Mouse (Mus musculus) heart, adult 11 months (tissue): ENCODE measurements around the gene Gm43191.
"Not testable (repeated sequence)": the region's sequence is repeated elsewhere in the genome, so short reads cannot be mapped to it uniquely, and the experiment has no call there.

Source experiments
- DNase-seq: peaks from one replicate; pipeline ENCODE4 v3.0.0; 2022

The Gm43191 gene

DNA sequence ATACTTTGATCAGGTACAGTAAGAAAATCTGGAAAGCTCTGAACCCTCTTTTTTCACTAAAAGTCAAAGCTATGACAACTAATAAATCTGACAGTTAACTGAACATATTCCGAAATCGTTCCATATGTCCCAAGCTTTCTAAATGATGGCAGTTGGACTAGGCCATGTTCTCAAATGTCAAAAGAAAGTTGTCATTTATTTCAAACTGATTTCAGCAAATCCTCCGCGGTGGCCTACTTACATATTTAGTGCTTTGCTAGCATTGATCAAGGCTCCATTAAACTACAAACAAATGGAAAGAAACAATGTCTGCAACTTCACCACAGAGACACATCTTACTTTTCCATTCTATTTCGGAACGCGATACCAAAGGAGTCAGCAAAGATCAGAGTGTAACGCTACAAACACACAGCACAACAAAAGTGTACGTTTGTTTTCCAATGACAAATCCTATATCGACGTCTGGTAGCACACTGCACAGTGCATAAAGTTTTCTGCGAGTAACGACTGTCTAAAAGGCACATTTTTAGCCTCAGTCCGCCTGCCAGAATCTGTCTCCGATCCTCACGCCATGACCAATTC is 19.7 kb downstream of the Gm43191 start:
- no peak for DNase-seq

GRCm38 (mm10) chr3:116659856-116660430 is 21.1 kb downstream of the Gm43191 start:
- peak; percentile 33 for DNase-seq

GRCm38 (mm10) chr3:116658928-116659565 is 22.0 kb downstream of the Gm43191 start:
- DNase-seq, result peak; percentile 45

GRCm38 (mm10) chr3:116656184-116656965 is 24.7 kb downstream of the Gm43191 start:
- peak; percentile 66 for DNase-seq

GRCm38 (mm10) chr3:116654051-116654450 is 27.0 kb downstream of the Gm43191 start:
- DNase-seq, result not testable (repeated sequence)

DNA sequence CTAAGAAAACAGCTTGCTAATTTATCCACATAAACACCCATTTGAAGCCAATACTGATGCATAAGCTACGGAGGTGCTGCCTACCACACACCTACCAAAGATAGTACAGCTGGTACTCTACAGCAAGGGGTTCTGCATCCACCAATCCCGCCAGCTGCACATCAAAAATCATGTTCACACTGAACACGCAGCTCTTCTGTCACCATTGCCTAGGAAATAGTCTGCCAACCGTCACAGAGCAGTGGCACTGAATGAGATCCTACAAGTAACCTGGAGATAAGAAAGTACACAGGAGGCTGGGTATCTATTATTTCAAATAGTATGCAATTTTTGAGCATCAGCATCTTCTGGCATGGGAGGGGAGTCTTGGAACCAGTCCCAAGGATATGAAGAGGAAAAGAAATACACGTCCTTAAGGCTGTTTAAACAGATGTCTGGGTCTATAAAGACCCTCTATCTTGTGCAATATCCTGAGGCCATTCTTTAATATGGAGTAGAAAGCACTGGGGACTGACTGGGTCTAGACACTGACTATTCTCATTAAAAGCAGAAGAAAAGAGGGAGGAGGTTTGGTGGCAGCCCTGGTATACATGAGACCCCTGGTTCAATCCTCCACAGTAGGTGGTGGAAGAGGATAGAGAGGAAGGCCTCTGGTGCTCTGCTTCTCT is 27.6 kb downstream of the Gm43191 start:
- DNase-seq, result peak; percentile 85

DNA sequence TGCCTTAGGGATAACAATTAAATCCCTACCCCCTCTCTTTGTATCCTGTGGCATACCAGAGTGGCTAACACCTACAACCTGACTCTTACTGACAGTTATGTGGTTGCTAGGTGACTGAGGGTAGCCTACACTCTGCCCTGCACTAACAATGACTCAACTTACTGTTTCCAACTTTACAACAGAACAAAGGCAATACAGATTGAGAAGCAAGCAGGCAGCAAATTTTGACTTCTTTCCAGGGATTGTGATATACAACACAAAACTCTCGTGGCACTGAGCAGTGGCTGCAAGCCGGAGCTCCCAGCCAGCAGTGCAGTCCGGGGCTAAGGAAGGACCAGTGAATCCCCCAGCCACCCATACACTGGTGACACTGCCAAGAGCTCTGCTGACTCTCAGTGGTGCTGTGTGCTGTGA is 29.0 kb downstream of the Gm43191 start:
- peak; percentile 60 for DNase-seq

DNA sequence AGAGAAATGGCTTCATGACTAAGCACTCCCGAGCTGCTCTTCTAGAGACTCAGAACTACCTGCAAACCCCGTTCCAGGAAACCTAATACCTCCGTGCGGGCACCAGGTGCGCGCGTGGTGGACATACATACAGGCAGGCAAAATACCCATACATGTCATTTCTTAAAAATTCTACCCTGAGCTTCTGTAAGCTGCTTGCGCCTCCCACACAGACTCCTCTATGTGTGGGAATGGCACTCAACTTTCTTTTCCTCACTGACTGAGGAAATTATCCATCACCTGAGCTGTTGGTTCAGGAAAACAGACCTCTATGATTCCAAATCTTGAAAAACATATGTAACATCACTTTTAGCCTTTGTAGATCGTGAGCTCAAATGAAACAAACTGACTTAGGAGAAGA is 30.4 kb downstream of the Gm43191 start:
- peak; percentile 46 for DNase-seq

DNA sequence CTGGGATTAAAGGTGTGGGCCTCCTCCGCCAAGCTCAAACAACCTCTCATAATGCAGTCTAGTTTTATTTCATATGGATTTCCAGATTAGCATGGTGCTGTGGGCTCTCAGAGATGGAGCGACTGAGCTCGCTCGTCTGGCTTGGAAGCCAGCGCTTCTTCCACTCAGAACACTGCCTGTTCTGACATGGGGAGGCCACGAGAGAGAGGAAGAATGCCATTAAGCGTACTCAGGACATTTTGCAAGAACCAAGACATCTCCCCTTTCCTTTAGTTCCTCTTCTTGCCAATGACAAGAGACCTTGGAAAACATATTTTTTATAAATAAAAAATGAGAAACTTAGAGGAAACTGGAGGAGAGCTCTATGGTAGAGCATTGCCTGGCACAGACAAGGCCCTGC is 32.3 kb downstream of the Gm43191 start:
- peak; percentile 66 for DNase-seq

DNA sequence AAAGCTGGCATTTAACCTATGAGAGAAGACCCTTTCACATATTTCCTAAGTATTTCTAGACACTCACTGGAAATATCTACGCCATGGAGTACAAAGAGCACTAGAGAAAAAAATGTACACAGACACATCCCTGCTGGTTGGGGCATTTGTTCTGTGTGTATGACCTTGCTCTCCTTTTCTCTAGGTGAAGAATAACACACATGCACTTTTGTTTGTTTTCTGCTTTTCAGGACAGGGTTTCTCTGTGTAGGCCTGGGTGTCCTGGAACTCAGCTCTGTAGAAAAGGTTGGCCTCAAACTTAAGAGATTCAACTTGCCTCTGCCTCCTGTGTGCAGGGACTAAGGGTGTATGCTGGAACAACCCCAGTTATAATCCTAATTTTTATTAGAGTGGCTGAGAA is 34.7 kb downstream of the Gm43191 start:
- peak; percentile 58 for DNase-seq

- DNase-seq, result no peak
Measured at GRCm38 (mm10) chr3:116642373-116642772, 38.7 kb downstream of the Gm43191 start.

GRCm38 (mm10) chr3:116641811-116642371 is 39.2 kb downstream of the Gm43191 start:
- DNase-seq, result peak; percentile 93

- DNase-seq, result peak; percentile 70
Measured at GRCm38 (mm10) chr3:116640024-116640423, 41.0 kb downstream of the Gm43191 start.

GRCm38 (mm10) chr3:116638572-116638971 is 42.5 kb downstream of the Gm43191 start:
- peak; percentile 91 for DNase-seq

DNA sequence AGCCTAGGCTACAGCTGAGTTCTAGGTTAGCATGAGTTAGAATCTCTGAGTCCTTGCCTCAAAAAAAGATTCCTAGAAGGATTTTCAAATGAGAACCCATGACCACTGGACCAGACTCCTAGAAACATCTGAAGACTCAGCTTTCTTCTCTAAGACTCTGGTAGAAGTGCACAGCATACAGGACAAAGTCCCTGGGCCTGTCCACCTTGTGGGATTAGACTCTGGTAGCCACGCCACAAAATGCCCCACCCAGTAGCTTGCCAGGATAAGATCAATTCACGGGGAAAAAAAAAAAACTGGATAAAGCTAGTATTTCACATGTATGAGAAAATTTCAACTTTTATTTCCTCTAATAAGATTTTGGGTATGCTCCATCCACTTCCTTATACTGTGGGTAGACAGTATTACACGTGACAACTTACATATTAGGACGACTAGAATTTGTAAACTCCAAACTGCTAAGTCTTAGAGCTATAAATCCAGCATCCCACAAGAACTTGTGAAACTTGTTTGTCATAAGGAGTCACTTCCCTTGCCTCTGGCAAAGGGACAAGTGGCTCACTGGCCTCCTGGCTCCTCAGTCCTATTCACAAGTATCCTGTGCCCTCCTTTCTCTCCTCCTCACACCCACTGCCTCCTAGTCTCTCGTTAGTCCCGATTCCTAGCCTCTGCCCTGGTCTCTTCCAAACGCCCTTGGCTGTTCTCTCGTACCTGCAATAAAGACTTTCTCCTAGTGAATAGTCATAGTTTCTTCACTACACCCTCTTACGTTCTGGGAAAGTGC is 43.2 kb downstream of the Gm43191 start:
- no peak for DNase-seq

DNA sequence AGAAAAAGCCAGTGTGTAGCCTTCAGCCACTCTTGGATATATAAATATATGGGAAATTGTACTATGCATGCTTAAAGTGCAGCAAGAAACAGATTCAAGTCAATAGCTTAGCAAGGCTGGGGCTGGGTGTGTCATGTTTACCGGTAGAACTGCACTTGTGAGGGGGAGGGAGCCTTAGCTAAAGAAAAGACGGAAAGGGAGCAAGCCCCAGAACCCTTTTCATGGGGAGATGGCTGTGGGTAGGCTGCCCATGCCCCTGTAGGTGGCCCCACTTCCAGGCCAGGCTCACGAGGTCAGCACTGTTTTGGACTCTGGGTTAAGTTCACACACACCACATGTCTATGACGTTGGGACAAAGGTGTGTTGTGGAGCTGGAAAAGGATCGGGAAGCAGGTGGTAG is 45.3 kb downstream of the Gm43191 start:
- DNase-seq, result peak; percentile 82

- peak; percentile 82 for DNase-seq
Measured at GRCm38 (mm10) chr3:116634853-116635252, 46.2 kb downstream of the Gm43191 start.

- no peak for DNase-seq
Measured at GRCm38 (mm10) chr3:116634091-116634490, 47.0 kb downstream of the Gm43191 start.

DNA sequence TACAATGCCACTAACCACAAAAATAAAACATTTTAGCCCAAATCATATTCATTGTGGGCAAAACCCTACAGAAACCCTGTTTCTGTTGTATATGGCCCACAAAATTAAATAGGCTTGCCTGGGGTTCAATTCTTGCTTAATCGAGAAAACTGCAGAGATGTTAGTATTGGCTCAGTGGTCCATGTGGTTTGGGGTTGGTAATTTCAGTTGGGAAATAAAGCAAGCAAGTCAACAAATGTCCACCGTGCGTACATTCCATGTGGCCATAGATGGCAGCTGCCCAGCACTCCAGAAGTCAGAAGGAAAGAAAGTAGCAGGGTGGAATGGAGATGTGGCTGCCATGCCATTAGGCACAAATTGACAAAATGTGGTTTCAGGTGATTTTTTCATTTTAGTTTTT is 48.1 kb downstream of the Gm43191 start:
- no peak for DNase-seq

GRCm38 (mm10) chr3:116631459-116631858 is 49.6 kb downstream of the Gm43191 start:
- DNase-seq, result no peak

GRCm38 (mm10) chr3:116622641-116623040 is 58.4 kb downstream of the Gm43191 start:
- DNase-seq, result peak; percentile 64
